Mouse (Mus musculus): Measurements from ENCODE around the gene Cercam. TPM values are rescaled to one million over a fixed set of nuclear protein-coding genes. Genes with fewer than 3 reads are reported as not detected.
"Not testable (repeated sequence)": the region's sequence is repeated elsewhere in the genome, so short reads cannot be mapped to it uniquely, and the experiment has no call there.

The Cercam gene
- polyA plus RNA-seq, 1 experiment from 2014 or later, result 13.2 TPM

DNA sequence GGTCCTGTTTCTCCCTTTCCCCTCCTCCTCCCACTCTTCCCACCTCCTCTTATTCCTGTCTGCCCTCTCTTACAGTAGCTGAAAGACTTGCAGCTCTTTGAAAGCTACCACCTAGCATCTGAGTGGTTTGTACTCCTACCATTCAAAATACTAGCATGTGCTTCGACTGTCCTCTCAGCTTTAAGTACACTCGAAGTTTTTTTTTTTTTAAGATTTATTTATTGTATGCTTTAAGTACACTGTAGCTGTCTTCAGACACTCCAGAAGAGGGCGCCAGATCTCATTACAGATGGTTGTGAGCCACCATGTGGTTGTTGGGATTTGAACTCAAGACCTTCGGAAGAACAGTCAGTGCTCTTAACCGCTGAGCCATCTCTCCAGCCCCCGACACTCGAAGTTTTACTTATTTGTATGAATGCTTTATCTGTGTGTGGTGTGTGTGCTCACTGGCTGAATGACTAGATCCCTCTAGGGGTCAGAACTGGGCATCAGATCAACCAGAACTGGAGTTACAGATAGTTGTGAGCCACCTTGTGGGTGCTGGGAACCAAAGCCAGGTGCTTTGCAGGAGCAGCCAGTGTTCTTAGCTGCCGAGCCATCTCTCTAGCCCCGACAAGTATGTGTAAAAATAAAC is 17.8 kb downstream of the Cercam start:
- not testable (repeated sequence) for H3K4me3 ChIP-seq (replicated peaks; ENCODE audit: low read depth, low read length); H3K9me3 ChIP-seq (ENCODE audit: control insufficient read depth, low read length); DNase-seq; H3K36me3 ChIP-seq (ENCODE audit: control insufficient read depth, insufficient read depth, low read length); H3K27ac ChIP-seq (replicated peaks; ENCODE audit: low read depth, low read length); H3K4me2 ChIP-seq (ENCODE audit: low read length); ATAC-seq (ENCODE audit: low FRiP score, low TSS enrichment); H3K9ac ChIP-seq (replicated peaks; ENCODE audit: low read length); H3K27me3 ChIP-seq (ENCODE audit: control insufficient read depth, insufficient read depth, low read length)
- peaks cover 15% of the 10 kb centered on the region for H3K4me1 ChIP-seq (ENCODE audit: control insufficient read depth, insufficient read depth, low read length)
- WGBS, result 86% methylated on average over 9 of the region's 9 CpGs

DNA sequence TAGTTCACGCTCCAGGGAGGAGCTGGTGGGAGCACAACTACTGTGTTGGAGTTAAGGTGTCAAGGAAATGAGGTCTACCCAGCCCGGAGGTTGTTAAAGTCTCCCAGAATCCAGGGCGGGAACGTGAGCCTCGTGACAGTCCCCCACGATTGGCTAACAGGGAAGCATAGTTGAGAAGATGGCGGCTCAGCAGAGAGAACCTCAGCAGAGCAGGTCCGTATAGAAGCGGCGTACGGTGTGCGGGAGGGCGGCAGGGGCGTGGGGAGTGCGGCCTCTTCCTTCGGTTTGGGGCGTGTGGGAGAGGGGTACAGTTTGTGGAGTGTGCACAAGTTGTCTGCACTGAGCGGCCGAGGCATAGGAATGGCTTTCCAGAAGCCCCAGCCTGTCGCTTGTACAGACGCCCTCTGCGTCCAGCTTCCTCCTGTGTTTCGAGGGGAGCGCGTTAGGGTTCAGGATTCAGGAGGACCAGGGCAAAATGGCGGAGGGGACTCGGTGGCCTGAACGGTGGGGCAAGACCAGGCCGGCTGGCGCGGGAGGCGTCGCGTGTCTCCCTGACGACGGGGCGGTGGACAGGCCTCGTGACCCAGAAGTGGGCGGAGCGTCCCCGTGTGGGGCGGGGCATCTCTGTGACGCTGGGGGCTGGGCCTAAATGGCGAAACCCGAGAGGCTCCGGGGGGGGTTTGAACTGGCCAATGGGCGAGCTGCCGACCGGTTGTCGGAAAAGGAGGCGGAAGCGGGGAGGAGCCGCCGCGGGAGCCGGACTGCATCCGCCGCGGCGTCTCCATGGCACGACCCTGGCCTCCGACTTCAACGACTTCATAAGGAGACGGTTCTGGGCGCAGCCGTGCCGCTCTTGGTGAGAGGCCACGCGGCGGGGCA is 20.3 kb downstream of the Cercam start, which contains the start of gene Odf2:
Gene Odf2, plus strand, starts transcription at position 156 of the 879 bp plus-strand sequence.
- H3K9ac ChIP-seq (replicated peaks; ENCODE audit: low read length), result peak within 1 kb of the TSS; percentile 93
- H3K27ac ChIP-seq (replicated peaks; ENCODE audit: low read depth, low read length), result peak within 1 kb of the TSS; percentile 81
- 2% methylated on average over 70 of the region's 70 CpGs for WGBS
- peaks cover 15% of the 10 kb centered on the region for H3K4me1 ChIP-seq (ENCODE audit: control insufficient read depth, insufficient read depth, low read length)
- peak within 1 kb of the TSS; percentile 99 for H3K4me3 ChIP-seq (replicated peaks; ENCODE audit: low read depth, low read length)
- H3K36me3 ChIP-seq (ENCODE audit: control insufficient read depth, insufficient read depth, low read length), result peaks cover 25% of the 10 kb centered on the region
- peak within 1 kb of the TSS; percentile 92 for H3K4me2 ChIP-seq (ENCODE audit: low read length)
- ATAC-seq (ENCODE audit: low FRiP score, low TSS enrichment) (peak; percentile 92), DNase-seq (peak; percentile 100)
- H3K9me3 ChIP-seq (ENCODE audit: control insufficient read depth, low read length), result no peaks in the 10 kb centered on the region
- H3K27me3 ChIP-seq (ENCODE audit: control insufficient read depth, insufficient read depth, low read length), result no peaks in the 10 kb centered on the region

DNA sequence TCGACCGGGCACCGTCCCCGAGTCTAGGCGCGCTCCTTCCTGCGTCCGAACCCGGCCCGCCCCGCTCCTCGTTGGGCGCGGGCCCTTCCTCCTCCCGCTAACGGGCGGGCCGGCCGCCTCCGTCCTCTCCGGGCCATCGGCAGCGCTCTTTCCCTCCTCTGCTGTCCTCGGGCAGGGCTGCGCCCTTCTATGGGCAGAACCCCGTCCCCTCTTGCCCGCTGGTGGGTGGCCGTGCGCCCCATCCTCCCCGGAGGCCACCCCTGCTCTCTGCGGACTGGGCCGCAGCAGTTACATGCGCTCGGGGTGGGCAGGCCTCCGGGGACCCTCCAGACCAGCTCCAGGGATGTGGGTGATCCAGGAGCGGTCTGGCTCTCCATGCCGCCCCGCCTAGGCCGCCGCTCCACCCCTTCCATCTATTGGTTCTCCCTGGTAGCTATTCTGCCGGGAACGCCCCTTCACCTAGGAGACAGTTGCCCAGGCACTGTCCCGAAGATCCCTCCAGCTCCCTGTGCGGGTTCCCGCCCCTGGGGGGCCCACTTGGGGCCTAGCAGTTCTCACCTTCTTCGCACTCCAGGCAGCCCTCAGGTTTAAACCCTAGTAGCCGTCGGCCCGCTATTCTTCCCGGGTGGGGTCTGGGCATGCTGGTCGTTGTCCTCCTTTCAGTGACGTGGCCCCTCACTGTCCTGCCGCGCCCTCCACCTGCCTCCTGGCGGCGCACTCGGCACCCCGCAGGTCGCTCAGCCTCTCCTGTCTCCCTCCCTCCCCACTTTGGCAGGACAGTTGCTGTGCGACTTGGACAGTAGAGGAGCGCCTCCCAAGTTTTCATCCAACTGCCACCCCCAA is 21.2 kb downstream of the Cercam start:
- H3K27ac ChIP-seq (replicated peaks; ENCODE audit: low read depth, low read length), result peak overlapping the region; percentile 81
- peak overlapping the region; percentile 92 for H3K4me2 ChIP-seq (ENCODE audit: low read length)
- ATAC-seq (ENCODE audit: low FRiP score, low TSS enrichment) (peak; percentile 77), DNase-seq (peak; percentile 83)
- H3K9me3 ChIP-seq (ENCODE audit: control insufficient read depth, low read length), result no peaks in the 10 kb centered on the region
- WGBS, result under 1% methylated on average over 61 of the region's 61 CpGs
- H3K4me3 ChIP-seq (replicated peaks; ENCODE audit: low read depth, low read length), result peak overlapping the region; percentile 99
- H3K9ac ChIP-seq (replicated peaks; ENCODE audit: low read length), result peak overlapping the region; percentile 93
- H3K4me1 ChIP-seq (ENCODE audit: control insufficient read depth, insufficient read depth, low read length), result peaks cover 15% of the 10 kb centered on the region
- peaks cover 33% of the 10 kb centered on the region for H3K36me3 ChIP-seq (ENCODE audit: control insufficient read depth, insufficient read depth, low read length)
- no peaks in the 10 kb centered on the region for H3K27me3 ChIP-seq (ENCODE audit: control insufficient read depth, insufficient read depth, low read length)

DNA sequence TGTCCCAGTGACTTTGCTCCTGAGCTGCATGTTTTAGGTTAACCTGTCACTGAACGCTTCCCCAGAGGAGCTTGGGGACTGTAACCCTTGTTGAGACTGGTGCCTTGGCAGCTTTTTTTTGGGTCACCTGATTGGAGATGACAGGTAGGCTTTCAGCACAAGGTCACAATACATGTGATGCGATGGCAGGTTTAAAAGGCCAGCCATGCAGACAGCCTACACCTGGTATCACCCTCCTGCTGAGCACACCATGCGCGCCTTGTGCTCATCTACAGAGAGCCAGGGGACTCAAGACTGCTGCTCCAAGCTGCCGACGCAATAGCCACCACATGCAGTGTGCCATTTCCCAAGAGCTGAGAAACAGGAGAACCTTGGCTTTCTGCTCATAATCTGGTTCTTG is 22.8 kb downstream of the Cercam start:
- Histone ChIP-seq H3K27ac (replicated peaks; ENCODE audit: low read depth, low read length) (no peak overlapping the region), H3K4me3 (replicated peaks; ENCODE audit: low read depth, low read length) (no peak overlapping the region), H3K36me3 (ENCODE audit: control insufficient read depth, insufficient read depth, low read length) (peaks cover 46% of the 10 kb centered on the region), H3K4me1 (ENCODE audit: control insufficient read depth, insufficient read depth, low read length) (peaks cover 15% of the 10 kb centered on the region), H3K27me3 (ENCODE audit: control insufficient read depth, insufficient read depth, low read length) (no peaks in the 10 kb centered on the region), H3K9me3 (ENCODE audit: control insufficient read depth, low read length) (no peaks in the 10 kb centered on the region), H3K9ac (replicated peaks; ENCODE audit: low read length) (no peak overlapping the region), H3K4me2 (ENCODE audit: low read length) (no peak overlapping the region)
- DNase-seq (no peak), ATAC-seq (ENCODE audit: low FRiP score, low TSS enrichment) (no peak)
- WGBS, result 94% methylated on average over 6 of the region's 6 CpGs

DNA sequence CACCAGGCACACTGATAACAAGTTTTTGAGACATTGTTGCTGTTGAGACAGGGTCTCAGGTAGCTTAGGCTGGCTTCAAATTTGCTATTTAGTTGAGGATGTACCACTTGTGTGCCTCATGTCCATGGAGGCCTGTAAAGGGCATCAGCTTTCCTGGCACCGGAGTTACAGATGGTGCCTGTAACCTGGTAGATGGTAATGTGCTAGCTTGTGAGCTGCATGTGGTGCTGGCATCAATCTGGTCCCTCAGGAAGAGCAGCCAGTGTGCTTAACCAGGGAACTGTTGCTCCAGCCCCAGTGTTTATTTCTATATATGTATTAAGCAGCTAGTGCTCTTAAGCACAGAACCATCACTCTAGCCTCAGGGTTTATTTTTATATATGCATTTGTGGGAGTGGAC is 27.1 kb downstream of the Cercam start:
- Histone ChIP-seq H3K27me3 (ENCODE audit: control insufficient read depth, insufficient read depth, low read length) (no peaks in the 10 kb centered on the region), H3K9ac (replicated peaks; ENCODE audit: low read length) (no peak overlapping the region), H3K4me2 (ENCODE audit: low read length) (no peak overlapping the region), H3K9me3 (ENCODE audit: control insufficient read depth, low read length) (no peaks in the 10 kb centered on the region), H3K4me1 (ENCODE audit: control insufficient read depth, insufficient read depth, low read length) (peaks cover 1% of the 10 kb centered on the region; the same call in 1 of the 2 replicates), H3K36me3 (ENCODE audit: control insufficient read depth, insufficient read depth, low read length) (peaks cover 89% of the 10 kb centered on the region), H3K4me3 (replicated peaks; ENCODE audit: low read depth, low read length) (no peak overlapping the region), H3K27ac (replicated peaks; ENCODE audit: low read depth, low read length) (no peak overlapping the region)
- ATAC-seq (ENCODE audit: low FRiP score, low TSS enrichment) (no peak), DNase-seq (no peak)
- WGBS, result 95% methylated on average over 1 of the region's 1 CpGs

DNA sequence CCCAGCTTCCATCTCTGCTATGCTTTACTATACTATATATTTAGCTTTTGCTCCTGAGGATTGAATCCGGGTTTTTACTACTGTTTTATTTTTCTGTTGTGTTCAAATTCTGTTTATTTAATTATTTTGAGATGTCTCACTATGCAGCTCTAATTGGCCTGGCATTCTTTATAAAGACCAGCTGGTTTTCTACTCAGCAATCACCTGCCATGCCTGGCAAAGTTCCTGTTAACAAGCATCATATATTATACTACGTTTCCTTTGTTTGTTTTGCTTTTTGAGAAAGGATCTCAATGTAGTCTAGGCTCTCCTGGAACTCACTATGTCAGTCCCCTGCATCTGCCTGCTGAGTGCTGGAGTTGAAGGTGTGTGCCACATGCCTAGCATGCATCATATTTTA is 28.4 kb downstream of the Cercam start:
- Histone ChIP-seq H3K9ac (replicated peaks; ENCODE audit: low read length) (no peak overlapping the region), H3K4me1 (ENCODE audit: control insufficient read depth, insufficient read depth, low read length) (no peaks in the 10 kb centered on the region), H3K4me3 (replicated peaks; ENCODE audit: low read depth, low read length) (no peak overlapping the region), H3K27me3 (ENCODE audit: control insufficient read depth, insufficient read depth, low read length) (no peaks in the 10 kb centered on the region), H3K9me3 (ENCODE audit: control insufficient read depth, low read length) (no peaks in the 10 kb centered on the region), H3K36me3 (ENCODE audit: control insufficient read depth, insufficient read depth, low read length) (peaks cover 95% of the 10 kb centered on the region), H3K27ac (replicated peaks; ENCODE audit: low read depth, low read length) (no peak overlapping the region), H3K4me2 (ENCODE audit: low read length) (no peak overlapping the region)
- ATAC-seq (ENCODE audit: low FRiP score, low TSS enrichment) (no peak), DNase-seq (no peak)
- 93% methylated on average over 2 of the region's 2 CpGs for WGBS

DNA sequence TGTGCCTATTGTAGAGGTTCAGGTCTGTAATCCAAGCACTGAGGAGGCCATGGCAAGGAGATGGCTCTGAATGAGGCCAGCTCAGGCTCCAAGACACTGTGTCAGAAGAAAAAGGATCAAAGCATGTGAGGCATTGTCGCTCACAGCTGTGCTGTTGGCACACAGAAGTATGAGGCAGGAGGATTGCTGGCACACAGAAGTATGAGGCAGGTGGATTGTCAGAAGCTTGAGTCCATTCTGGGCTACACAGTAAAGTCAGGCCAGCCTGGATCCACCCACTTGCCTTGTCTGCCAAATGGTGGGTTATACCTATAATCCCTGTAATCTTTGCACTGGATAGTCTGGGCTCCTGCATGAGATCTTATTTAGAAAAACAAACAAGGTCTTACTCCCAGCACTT is 29.1 kb downstream of the Cercam start:
- ATAC-seq (ENCODE audit: low FRiP score, low TSS enrichment), result no peak
- no peak overlapping the region for H3K9ac ChIP-seq (replicated peaks; ENCODE audit: low read length)
- H3K4me2 ChIP-seq (ENCODE audit: low read length), result no peak overlapping the region
- DNase-seq, result no peak
- H3K36me3 ChIP-seq (ENCODE audit: control insufficient read depth, insufficient read depth, low read length), result peaks cover 95% of the 10 kb centered on the region
- 84% methylated on average over 1 of the region's 1 CpGs for WGBS
- no peaks in the 10 kb centered on the region for H3K27me3 ChIP-seq (ENCODE audit: control insufficient read depth, insufficient read depth, low read length)
- no peaks in the 10 kb centered on the region for H3K4me1 ChIP-seq (ENCODE audit: control insufficient read depth, insufficient read depth, low read length)
- H3K9me3 ChIP-seq (ENCODE audit: control insufficient read depth, low read length), result no peaks in the 10 kb centered on the region
- H3K4me3 ChIP-seq (replicated peaks; ENCODE audit: low read depth, low read length), result no peak overlapping the region
- no peak overlapping the region for H3K27ac ChIP-seq (replicated peaks; ENCODE audit: low read depth, low read length)

DNA sequence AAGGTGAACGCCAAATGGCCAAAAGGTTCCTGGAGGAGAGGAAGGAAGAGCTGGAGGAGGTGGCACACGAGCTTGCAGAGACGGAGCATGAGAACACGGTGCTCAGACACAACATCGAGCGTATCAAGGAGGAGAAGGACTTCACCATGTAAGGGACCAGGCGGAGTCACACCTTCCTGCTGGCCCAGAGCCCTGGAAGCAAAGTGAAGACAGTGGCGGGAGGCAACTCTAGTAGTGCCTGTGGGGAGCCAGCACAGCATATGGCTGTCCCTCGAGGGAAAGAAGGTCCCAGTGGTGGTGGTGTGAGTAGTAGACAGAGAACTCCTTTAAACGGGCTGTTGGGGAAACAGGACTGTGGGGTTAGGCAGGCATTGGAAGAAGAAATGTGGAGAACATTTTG is 33.2 kb downstream of the Cercam start:
- no peaks in the 10 kb centered on the region for H3K4me1 ChIP-seq (ENCODE audit: control insufficient read depth, insufficient read depth, low read length)
- H3K36me3 ChIP-seq (ENCODE audit: control insufficient read depth, insufficient read depth, low read length), result peaks cover 98% of the 10 kb centered on the region
- H3K4me2 ChIP-seq (ENCODE audit: low read length), result no peak overlapping the region
- no peak overlapping the region for H3K4me3 ChIP-seq (replicated peaks; ENCODE audit: low read depth, low read length)
- H3K27me3 ChIP-seq (ENCODE audit: control insufficient read depth, insufficient read depth, low read length), result no peaks in the 10 kb centered on the region
- no peaks in the 10 kb centered on the region for H3K9me3 ChIP-seq (ENCODE audit: control insufficient read depth, low read length)
- DNase-seq (no peak), ATAC-seq (ENCODE audit: low FRiP score, low TSS enrichment) (no peak)
- 92% methylated on average over 10 of the region's 10 CpGs for WGBS
- H3K9ac ChIP-seq (replicated peaks; ENCODE audit: low read length), result no peak overlapping the region
- H3K27ac ChIP-seq (replicated peaks; ENCODE audit: low read depth, low read length), result no peak overlapping the region
